Mouse (Mus musculus): Measurements from ENCODE around the gene B4galnt1.

DNA sequence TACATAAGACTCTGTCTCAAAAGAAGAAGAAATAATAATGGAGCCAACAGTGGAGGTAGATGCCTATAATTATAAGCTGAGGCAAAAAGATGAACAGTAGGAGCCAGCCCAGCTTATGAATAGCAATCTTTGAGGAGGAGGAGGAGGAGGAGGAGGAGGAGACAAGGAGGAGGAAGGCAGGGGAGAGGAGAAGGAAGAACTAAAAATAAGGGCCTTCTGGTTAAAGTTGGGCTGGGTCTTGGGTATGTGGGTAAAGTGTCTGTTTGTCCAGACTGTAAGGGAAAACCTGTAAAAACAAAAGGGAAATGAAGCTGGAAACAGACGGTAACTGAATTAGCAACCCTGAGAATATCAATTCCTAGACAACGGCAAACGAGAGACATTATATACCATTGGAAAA, 43.0 kb upstream of the B4galnt1 start:
- no peak for TF ChIP-seq CTCF (IDR thresholded peaks at IDR 0.05; ENCODE audit: extremely low read depth, insufficient read depth, low read length)
- TF ChIP-seq POLR2A (IDR thresholded peaks at IDR 0.05; ENCODE audit: extremely low read depth, insufficient read depth, low read length), result no peak

Measured in cortical plate, adult 2 months (tissue).